Mouse (Mus musculus) kidney, embryonic 15.5 days (tissue): Measurements from ENCODE around the gene Zfp428. TPM values are rescaled to one million over a fixed set of nuclear protein-coding genes. Genes with fewer than 3 reads are reported as not detected.

Source experiments
- ATAC-seq: fragments of 200-750 bp; cut with Nextera tagmentation; replicated peaks from 2 replicates; pipeline ENCODE4 v1.8.0; 2017; ENCODE audit warnings: moderate TSS enrichment; ENCODE audit not compliant: low FRiP score
- H3K27ac ChIP-seq: fragments of 300-500 bp; sonication (generic); 2 replicates; pipeline ENCODE4 v1.5.1; 2015; ENCODE audit warnings: mild to moderate bottlenecking, inconsistent platforms
- H3K27me3 ChIP-seq: fragments of 300-500 bp; sonication (generic); 2 replicates; pipeline ENCODE4 v1.6.1; 2015; ENCODE audit warnings: inconsistent platforms
- H3K36me3 ChIP-seq: fragments of 300-500 bp; sonication (generic); 2 replicates; pipeline ENCODE4 v1.6.1; 2015; ENCODE audit warnings: inconsistent platforms
- H3K4me1 ChIP-seq: fragments of 300-500 bp; sonication (generic); 2 replicates; pipeline ENCODE4 v1.6.1; 2015; ENCODE audit warnings: inconsistent platforms
- H3K4me2 ChIP-seq: fragments of 300-500 bp; sonication (generic); 2 replicates; pipeline ENCODE4 v1.6.1; 2015; ENCODE audit warnings: moderate library complexity, mild to moderate bottlenecking, inconsistent platforms
- H3K4me3 ChIP-seq: fragments of 300-500 bp; sonication (generic); replicated peaks from 2 replicates; pipeline ENCODE4 v1.5.1; 2015; ENCODE audit warnings: mild to moderate bottlenecking, inconsistent platforms
- H3K9ac ChIP-seq: fragments of 300-500 bp; sonication (generic); 2 replicates; pipeline ENCODE4 v1.6.1; 2015; ENCODE audit warnings: mild to moderate bottlenecking, inconsistent platforms
- H3K9me3 ChIP-seq: fragments of 300-500 bp; sonication (generic); replicated peaks from 2 replicates; pipeline ENCODE4 v1.6.1; 2016; ENCODE audit warnings: inconsistent platforms
- WGBS: fragments of 180-500 bp; shearing (Covaris S2); methylation state at CpG from one replicate; pipeline ENCODE4 v1.1.7; 2015; ENCODE audit warnings: mixed read lengths; 5-methylcytosine and 5-hydroxymethylcytosine counted together
- polyA plus RNA-seq: library from polyadenylated mRNA; unstranded; fragments of >200 nt; fragmentation: Nextera tagmentation; extraction: Ambion mirVana; gene quantifications from 2 replicates; pipeline ENCODE4 v1.2.1, GENCODE M21; 2015

Zfp428 gene
- polyA plus RNA-seq, 1 experiment from 2014 or later = 66.6 TPM

GRCm38 (mm10) chr7:24472937-24473336, 33.9 kb upstream of the Zfp428 start:
- H3K27me3 ChIP-seq = no peaks in the 10 kb centered on the region
- WGBS = 77% methylated on average over 7 of the region's 7 CpGs
- no peak overlapping the region for H3K4me3 ChIP-seq
- no peaks in the 10 kb centered on the region for H3K9me3 ChIP-seq
- no peak overlapping the region for H3K27ac ChIP-seq
- ATAC-seq = no peak
- peaks cover 19% of the 10 kb centered on the region for H3K36me3 ChIP-seq
- 0 out of 2 replicates have a peak, but pooled peaks cover 3% of the 10 kb centered on the region for H3K4me1 ChIP-seq
- H3K9ac ChIP-seq = no peak overlapping the region
- no peak overlapping the region for H3K4me2 ChIP-seq

DNA sequence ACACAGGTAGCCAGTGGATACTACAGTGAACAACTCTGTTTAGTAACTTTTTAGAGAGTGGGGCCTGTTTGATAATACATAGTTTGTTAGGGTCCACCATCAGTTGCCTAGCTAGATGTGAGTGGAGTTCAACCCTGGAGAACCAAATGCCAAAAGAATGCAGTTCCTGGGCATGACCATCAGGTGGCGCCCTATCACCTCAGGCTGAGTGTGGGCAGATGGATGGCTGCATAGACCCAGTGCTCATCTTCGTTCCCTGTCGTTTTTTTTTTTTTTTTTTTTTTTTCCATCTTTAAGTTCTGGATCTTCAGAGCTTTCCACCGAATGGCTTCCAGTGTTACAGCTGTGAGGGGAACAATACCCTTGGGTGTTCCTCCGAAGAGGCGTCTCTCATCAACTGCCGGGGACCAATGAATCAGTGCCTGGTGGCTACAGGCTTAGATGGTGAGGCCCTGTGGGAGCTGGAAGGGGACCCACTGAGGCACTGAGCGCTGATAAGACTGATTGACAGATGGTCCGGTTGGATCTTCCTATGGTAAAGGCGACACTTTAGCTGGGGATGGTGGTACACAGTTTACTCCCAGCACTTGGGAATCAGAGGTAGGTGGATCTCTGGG, 32.8 kb upstream of the Zfp428 start:
- no peak overlapping the region for H3K27ac ChIP-seq
- WGBS = 54% methylated on average over 10 of the region's 10 CpGs
- no peaks in the 10 kb centered on the region for H3K9me3 ChIP-seq
- ATAC-seq = no peak
- 0 out of 2 replicates have a peak, but pooled peaks cover 3% of the 10 kb centered on the region for H3K4me1 ChIP-seq
- no peak overlapping the region for H3K4me3 ChIP-seq
- H3K9ac ChIP-seq = no peak overlapping the region
- no peaks in the 10 kb centered on the region for H3K27me3 ChIP-seq
- peaks cover 15% of the 10 kb centered on the region for H3K36me3 ChIP-seq
- no peak overlapping the region for H3K4me2 ChIP-seq

GRCm38 (mm10) chr7:24474811-24475506, 31.8 kb upstream of the Zfp428 start:
- H3K36me3 ChIP-seq = peaks cover 13% of the 10 kb centered on the region; the same call in 1 of the 2 replicates
- H3K4me3 ChIP-seq = no peak overlapping the region
- H3K4me2 ChIP-seq = no peak overlapping the region
- WGBS = 51% methylated on average over 21 of the region's 21 CpGs
- peaks cover 2% of the 10 kb centered on the region; the same call in 1 of the 2 replicates for H3K27me3 ChIP-seq
- H3K27ac ChIP-seq = no peak overlapping the region
- H3K9ac ChIP-seq = no peak overlapping the region
- H3K4me1 ChIP-seq = 0 out of 2 replicates have a peak, but pooled peaks cover 3% of the 10 kb centered on the region
- H3K9me3 ChIP-seq = no peaks in the 10 kb centered on the region
- no peak for ATAC-seq

DNA sequence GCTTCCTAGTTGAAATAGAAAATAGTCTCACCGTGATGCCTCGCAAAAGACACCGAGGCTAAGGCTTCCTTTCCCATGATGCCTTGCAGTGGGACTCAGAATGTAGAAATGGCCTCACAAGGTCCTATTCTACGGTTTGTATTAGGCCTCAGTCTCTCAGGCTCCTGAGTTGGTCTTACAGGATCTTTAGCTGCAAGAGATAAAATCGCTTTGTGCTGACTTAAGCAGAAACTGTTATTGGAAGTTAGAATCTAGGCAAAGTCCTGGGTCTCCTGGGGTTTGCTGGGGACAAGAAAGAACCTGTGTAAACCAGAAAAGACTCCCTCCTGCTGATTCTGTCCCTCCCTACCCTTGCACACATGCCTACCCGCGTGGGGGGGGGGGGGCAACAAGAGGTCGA, 30.5 kb upstream of the Zfp428 start:
- peaks cover 15% of the 10 kb centered on the region; the same call in 1 of the 2 replicates for H3K27me3 ChIP-seq
- ATAC-seq = no peak
- H3K4me2 ChIP-seq = no peak overlapping the region
- no peak overlapping the region for H3K27ac ChIP-seq
- H3K4me1 ChIP-seq = peaks cover 15% of the 10 kb centered on the region
- H3K4me3 ChIP-seq = no peak overlapping the region
- WGBS = 79% methylated on average over 8 of the region's 8 CpGs
- no peaks in the 10 kb centered on the region for H3K9me3 ChIP-seq
- peaks cover 13% of the 10 kb centered on the region; the same call in 1 of the 2 replicates for H3K36me3 ChIP-seq
- no peak overlapping the region for H3K9ac ChIP-seq

GRCm38 (mm10) chr7:24476856-24477255, 29.9 kb upstream of the Zfp428 start:
- Histone ChIP-seq H3K36me3 (peaks cover 10% of the 10 kb centered on the region; the same call in 1 of the 2 replicates), H3K4me3 (no peak overlapping the region), H3K4me1 (peaks cover 18% of the 10 kb centered on the region), H3K4me2 (no peak overlapping the region), H3K27me3 (peaks cover 19% of the 10 kb centered on the region; the same call in 1 of the 2 replicates), H3K9me3 (no peaks in the 10 kb centered on the region), H3K9ac (no peak overlapping the region), H3K27ac (no peak overlapping the region)
- ATAC-seq = no peak
- 78% methylated on average over 7 of the region's 7 CpGs for WGBS

GRCm38 (mm10) chr7:24478911-24479310, 27.9 kb upstream of the Zfp428 start:
- Histone ChIP-seq H3K9me3 (no peaks in the 10 kb centered on the region), H3K27ac (no peak overlapping the region), H3K9ac (no peak overlapping the region), H3K4me3 (no peak overlapping the region), H3K4me2 (no peak overlapping the region), H3K4me1 (peaks cover 25% of the 10 kb centered on the region), H3K27me3 (peaks cover 34% of the 10 kb centered on the region; the same call in 1 of the 2 replicates), H3K36me3 (no peaks in the 10 kb centered on the region)
- ATAC-seq = no peak
- WGBS = 78% methylated on average over 5 of the region's 5 CpGs

DNA sequence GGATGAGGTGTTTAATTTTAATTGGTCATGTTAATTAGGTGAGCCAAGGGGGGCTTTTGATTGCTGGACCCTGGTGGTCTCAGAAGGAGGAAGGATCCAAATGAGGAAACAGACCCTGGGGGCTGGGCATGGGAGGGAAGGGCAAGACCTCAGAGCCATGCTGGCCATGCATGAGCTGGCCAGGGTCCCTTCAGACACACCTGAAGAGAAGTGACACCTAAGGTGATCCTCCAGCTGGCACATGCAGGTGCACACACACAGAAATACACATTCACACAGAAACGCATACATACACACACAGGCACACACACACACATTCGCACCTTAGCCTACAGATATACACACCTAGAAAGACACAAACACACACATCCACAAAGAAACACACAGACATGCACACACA, 27.1 kb upstream of the Zfp428 start:
- Histone ChIP-seq H3K9ac (no peak overlapping the region), H3K4me2 (no peak overlapping the region), H3K36me3 (no peaks in the 10 kb centered on the region), H3K4me3 (no peak overlapping the region), H3K9me3 (no peaks in the 10 kb centered on the region), H3K4me1 (peaks cover 22% of the 10 kb centered on the region), H3K27me3 (peaks cover 41% of the 10 kb centered on the region; the same call in 1 of the 2 replicates), H3K27ac (no peak overlapping the region)
- ATAC-seq = no peak
- 90% methylated on average over 2 of the region's 2 CpGs for WGBS

- Histone ChIP-seq H3K9ac (no peak overlapping the region), H3K9me3 (no peaks in the 10 kb centered on the region), H3K27ac (no peak overlapping the region), H3K4me1 (peaks cover 22% of the 10 kb centered on the region), H3K4me3 (no peak overlapping the region), H3K27me3 (peaks cover 41% of the 10 kb centered on the region; the same call in 1 of the 2 replicates), H3K4me2 (no peak overlapping the region), H3K36me3 (no peaks in the 10 kb centered on the region)
- ATAC-seq = no peak
- WGBS = 56% methylated on average over 18 of the region's 18 CpGs
Measured at GRCm38 (mm10) chr7:24480121-24480941, 26.5 kb upstream of the Zfp428 start.

DNA sequence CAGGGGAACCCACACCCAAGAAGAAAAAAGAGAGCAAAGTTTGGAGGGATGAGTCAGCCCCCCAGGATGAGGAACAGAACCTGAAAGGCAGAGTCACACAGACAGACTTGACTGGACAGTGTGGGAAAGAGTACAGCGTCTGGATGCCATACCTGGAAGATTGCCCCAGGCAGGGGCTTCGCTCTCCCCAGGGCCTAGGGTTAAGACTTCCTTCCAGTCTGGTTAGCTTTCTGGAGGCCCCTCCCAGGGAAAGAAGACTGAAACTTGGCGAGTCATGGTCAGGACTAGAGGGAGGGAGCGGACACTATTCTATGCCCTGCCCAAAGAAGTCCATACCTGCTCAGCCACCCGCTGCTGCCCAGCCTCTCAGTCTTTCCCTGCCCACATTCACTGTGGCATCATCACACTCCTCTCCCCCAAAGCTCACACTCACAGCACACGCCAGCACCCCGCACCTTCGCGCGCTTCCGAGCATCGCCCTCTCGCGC, 25.8 kb upstream of the Zfp428 start:
- Histone ChIP-seq H3K27me3 (peaks cover 41% of the 10 kb centered on the region; the same call in 1 of the 2 replicates), H3K4me1 (peaks cover 22% of the 10 kb centered on the region), H3K9ac (peak overlapping the region; percentile 64), H3K27ac (no peak overlapping the region), H3K9me3 (no peaks in the 10 kb centered on the region), H3K36me3 (no peaks in the 10 kb centered on the region), H3K4me3 (peak overlapping the region; percentile 74), H3K4me2 (peak overlapping the region; percentile 95)
- ATAC-seq = peak; percentile 33
- 11% methylated on average over 14 of the region's 14 CpGs for WGBS

- ATAC-seq = peak; percentile 80
- H3K27ac ChIP-seq = no peak within 1 kb of the TSS
- peaks cover 41% of the 10 kb centered on the region; the same call in 1 of the 2 replicates for H3K27me3 ChIP-seq
- H3K9ac ChIP-seq = peak within 1 kb of the TSS; percentile 64
- peaks cover 28% of the 10 kb centered on the region for H3K4me1 ChIP-seq
- peak within 1 kb of the TSS; percentile 74 for H3K4me3 ChIP-seq
- no peaks in the 10 kb centered on the region for H3K36me3 ChIP-seq
- peak within 1 kb of the TSS; percentile 95 for H3K4me2 ChIP-seq
- WGBS = under 1% methylated on average over 75 of the region's 83 CpGs
- H3K9me3 ChIP-seq = no peaks in the 10 kb centered on the region
Measured at GRCm38 (mm10) chr7:24481474-24482207, 25.2 kb upstream of the Zfp428 start, which contains the start of gene Cadm4. Cadm4 (plus strand) TSS chr7:24482023.
